Mouse (Mus musculus) gastrocnemius, postnatal 4 days (tissue): ENCODE data around the gene Hmg20b. TPM values are rescaled to one million over a fixed set of nuclear protein-coding genes. Genes with fewer than 3 reads are reported as not detected.

Source experiments
- DNase-seq, 2 experiments: peaks; one replicate each; pipeline ENCODE4 v3.0.0; 2021 to 2022; ENCODE audit warnings: low spot score in 2 of 2, mixed read lengths in 2 of 2
- total RNA-seq, 2 experiments: library from RNA; stranded (reverse); gene quantifications; 2 replicates each; pipeline ENCODE4 v1.2.3; 2021

The Hmg20b gene
- total RNA-seq, 2 experiments from 2014 or later: 46.2 to 58.6 TPM

DNA sequence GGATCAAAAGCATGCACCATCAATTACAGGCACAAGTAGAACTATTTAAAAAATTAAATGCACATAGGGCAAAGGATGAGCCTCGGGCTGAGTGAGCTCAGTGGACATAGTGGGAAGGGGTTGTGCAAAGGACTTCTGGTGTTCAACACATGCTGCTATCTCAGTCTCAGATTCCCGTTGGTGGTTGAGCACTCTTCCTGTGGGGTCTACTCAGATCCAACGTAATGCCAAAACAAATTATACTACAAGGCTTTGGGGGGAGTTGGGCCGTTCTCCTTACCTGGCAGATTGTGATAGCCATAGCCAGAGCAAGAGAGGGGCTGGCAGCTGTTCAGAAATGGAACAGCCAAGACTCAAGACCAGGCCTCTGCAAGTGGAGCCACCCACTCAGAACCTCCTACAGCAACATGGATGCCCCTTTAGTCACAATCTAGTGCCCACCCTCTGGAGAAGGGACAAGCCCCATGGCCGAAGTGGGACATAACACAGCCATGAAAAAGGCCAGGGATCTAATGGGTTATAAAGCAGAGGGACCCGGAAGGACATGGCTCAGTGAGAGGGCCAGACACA lies 29.6 kb upstream of the Hmg20b start:
- DNase-seq: no peak

DNA sequence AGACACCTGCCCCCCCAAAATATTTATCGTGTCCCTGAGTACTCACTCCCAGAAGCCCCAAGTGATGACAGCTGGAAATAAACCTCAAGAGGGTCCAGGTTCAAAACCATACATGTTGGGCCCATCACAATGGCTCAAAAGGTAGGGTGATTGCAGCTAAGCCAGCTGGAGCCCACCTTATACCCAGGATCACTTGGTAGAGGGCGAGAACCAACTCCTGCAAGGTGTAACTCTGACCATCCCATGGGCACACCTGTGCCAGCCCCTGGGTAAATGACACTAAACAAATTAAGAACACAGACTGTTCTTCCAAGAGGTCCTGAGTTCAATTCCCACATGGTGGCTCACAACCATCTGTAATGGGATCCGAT lies 28.9 kb upstream of the Hmg20b start:
- no peak for DNase-seq

DNA sequence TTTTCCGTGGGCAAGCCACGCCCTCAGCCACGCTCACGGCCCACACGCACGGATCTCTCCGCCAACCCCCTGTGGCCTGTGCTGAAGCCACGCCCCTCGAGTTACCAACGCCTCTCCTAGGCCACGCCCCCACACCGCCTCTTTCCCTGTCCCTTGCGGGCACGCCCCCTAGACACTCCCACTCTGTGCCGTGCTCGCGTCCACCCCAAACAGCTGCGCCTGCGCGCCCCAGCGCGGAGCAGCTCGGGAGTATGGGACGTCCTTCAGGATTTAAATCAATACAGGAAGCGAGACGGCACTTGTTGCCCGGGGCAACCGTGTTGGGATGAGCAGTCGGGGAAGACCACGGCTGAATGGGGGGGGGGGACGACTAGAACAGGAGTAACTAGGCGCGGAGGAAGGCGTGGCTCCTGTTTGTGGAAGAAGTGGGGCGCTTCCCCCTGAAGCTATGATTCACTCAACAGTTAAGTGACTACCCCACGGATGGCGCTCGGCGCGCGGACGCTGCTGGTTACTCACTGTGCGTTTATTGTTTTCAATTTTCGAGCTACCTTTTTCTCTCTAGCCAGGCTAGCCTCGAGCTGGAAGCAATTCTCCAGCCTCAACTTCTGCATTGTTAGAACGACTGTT lies 28.4 kb upstream of the Hmg20b start:
- DNase-seq: peak; percentile 100

DNA sequence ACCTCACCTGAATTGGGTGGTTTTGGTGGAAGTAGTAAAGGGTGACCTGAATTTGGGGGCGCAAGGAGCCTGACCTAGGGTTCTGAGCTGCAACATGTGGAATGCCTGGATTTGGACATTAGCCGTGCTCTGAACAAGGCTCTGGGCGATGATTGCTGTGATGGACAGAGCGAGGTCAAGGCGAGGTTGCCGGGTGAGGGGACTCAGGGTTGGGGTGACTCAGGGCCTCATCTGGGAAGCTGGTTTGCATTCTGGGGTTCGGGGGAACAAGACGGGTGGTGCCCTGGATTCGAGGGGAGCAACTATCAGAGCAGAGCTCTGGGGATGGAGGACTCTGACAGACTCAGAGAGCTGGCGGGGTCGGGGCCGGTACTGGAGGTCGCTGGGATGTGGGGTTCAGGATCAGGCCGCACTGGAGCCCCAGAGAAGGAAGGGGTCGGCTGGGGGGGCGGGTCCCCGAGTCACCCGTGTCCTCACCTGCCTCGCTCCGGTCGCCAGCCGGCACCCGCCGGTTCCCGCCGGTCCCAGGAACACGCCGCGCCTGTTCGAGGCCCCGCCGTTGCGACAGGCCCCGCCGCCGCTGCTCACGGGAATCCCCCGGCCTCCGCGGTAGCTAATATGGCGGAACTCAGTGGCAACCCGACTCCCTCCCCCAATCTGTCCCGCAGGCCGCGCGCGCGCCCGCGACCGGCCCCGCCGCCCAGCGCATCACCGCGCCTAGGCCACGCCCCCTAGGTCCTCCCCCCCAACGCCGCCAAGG lies 27.7 kb upstream of the Hmg20b start, which contains the start of gene Fzr1:
Gene Fzr1, minus strand, starts transcription at position 724 of the 760 bp plus-strand sequence.
- DNase-seq: no peak

DNA sequence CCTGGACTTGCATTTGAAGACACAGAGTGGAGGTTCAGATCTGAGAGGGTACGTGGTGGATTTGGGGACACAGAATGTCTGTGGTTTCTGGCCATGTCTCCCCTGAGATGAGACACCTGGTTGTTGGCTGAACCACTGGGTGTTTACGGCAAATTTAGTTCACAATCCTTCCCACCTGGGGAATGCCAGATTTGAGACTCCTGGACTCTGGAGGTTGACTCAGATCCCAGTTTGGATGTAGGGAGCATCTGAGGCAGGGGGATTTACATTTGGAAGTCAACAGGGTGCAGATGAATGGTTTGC lies 27.0 kb upstream of the Hmg20b start:
- no peak for DNase-seq

DNA sequence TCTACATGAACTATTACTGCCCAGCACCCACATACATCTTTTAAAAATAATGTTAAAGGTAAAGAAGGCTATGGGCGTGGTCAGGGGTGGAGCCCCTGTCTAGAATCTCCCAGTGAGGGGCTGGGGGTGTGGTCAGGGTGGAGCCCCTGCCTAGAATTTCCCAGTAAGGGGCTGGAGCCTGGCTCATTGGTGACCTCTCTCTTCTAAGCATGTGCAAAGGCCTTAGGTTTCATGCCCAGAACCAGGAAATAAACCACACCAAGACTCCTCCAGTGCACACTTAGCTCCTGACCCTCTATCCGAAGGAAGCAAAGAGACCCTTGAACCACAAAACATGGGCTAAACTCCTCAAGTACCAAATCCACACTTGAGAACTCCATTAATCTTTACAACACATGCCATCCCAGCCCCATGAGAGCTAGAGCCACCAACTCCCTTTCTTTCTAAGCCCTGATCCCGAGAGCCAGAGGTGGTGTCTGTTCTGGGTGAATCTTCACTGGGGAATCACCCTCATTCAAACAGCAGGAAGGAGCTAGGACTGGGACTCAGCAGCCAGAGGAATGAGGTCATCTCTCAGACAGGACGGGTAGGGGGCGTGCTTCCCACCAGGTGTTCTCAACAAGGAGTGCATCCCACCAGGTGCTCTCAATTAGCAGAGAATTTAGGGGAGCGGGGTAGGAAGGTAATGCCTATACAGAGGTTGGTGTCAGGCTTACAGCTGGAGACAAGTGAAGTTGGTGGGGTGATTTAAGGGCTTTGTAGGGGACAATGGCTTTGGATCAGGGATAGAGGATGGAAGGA lies 26.5 kb upstream of the Hmg20b start:
- no peak for DNase-seq

DNA sequence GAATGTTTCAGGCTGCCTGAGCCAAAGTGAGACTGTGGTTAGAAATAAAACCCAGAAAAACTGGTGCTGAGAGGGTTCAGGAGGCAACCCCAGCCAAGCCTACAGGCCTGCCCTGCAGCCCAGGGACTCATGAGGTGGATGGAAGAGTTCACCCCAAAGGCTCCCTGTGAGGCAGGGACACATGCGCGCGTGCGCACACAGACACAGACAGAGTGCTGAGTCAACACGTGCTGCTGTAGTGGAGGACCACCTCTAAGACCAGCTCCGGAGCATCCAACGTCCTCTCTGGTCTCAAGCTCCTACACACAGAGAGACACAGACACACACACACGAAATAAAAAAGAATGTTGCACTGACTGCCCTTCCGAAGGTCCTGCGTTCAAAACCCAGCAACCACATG lies 25.0 kb upstream of the Hmg20b start:
- DNase-seq: no peak

DNA sequence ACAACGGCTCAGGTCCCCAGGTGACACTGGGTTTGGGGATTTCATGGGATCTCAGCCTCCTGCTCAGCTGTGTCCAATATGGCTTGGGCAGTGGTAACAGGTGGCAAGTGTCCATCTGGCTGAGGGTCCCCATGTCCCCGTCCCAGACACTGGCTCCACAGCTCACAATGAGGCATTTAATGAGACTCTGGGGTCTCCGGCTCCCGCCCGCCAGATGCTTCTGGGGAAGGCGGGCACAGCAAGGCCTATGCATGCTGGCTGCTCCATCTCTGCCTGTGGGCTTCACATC lies 16.9 kb upstream of the Hmg20b start:
- no peak for DNase-seq

DNA sequence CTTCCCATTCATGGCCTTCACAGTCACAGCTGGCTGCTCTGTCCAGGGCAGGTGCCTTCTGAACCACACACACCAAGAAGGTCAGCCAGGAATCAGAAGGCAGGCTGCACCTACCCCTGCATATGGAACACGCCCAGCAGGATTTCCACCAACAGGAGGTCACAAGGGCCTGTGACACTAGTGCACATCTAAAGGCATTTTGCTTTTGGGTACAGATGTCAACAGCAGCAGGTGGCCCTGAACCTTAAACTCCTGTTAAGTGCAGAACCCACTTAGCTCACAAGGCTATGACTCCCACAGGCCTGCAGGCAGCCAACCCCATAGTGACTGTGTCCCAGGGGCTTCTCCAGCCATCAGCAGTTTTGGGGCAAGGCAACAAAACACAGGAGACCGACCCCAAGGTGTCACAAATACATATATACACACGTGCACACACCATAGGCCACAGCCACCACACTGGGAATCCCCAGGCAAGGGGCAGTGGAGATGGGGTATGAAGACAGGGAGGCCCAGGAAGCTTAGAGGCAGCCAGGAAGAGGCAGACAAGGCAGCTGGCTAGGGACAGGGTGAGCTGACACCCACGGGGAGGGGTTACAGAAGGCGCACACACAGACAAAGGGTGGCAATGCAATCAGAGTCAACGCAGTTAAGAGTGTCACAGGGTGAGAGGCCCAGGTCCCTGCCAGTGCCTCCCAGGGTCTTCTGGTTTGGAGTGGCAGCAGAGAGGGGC lies 16.4 kb upstream of the Hmg20b start:
- DNase-seq: no peak

DNA sequence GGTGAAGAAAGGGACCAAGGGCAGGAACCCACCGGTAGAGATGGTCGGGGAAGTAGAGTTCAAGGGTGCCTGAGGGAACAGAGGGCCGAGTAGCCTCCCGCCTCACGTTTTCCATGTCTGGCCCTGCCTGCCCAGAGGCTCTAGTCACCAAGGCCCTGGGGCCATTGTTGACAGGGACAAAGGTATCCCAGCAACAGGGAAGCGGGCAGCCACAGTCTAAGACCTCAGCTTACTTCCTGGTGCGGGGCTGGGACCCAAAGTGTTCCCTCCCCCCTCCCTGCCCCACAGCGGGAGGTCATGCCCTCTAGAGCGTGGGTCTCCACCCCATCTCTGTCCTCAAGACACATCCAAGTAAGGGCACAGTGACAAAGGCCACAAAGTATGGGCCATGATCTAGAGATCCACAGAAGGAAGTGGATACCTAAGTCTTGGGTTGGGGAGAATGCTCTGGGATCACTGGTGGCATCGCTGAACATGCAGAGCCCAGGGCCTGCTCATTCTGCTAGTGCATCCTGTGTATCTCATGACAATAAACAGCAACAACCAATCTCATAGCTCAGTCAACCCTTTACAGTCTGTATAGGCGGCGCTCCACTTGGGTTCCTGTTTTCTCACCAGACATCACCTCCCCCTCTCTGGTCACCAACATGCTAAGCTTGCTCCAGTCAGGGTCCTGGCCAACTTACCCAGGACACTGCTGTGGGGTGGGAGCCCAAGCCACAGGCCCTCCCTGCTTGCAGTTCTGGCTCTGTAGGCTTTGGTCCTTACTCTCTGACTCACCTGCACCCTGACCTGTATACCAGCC lies 15.6 kb upstream of the Hmg20b start, which contains the start of gene 4930404N11Rik:
Gene 4930404N11Rik, minus strand, starts transcription at position 145 of the 805 bp plus-strand sequence.
- DNase-seq: no peak

DNA sequence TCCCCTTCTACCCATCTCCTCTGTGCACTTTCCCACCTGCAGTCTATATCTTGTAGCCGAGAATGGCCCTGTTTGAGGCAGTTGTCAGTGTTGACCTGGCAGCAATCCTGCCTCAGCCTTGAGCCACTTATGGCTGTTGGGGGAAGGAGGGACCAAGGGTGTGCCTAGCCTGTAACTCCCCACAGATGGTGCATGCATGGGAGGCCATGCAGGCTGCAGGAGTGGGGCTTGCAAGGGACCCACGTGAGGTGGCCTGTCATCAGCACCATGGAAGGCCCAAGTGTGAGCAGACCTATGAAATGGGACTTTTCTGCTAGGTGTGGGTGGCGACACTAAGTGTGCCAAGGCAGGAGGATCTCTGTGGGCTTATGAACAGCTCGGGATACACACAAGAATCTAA lies 14.8 kb upstream of the Hmg20b start:
- DNase-seq: no peak

DNA sequence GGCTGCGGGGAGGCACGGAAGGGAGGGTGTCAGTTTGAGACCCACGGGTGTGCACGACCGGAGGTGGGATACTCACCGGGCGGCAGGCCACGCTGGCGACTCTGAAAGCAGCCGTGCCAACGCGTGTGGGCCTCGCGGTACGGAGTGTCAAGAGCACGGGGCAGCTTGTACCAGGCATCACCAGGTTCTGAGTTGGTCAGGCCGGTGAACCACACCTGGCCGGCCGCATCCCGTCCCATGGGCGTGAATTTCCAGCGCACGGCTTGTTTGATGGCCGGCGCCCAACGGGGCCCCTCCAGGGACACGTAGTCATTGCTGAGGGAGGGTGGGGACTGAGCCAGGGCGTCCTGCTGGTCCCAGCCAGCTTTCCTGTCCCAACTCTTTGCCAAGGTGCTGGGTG lies 14.4 kb upstream of the Hmg20b start:
- DNase-seq: no peak

DNA sequence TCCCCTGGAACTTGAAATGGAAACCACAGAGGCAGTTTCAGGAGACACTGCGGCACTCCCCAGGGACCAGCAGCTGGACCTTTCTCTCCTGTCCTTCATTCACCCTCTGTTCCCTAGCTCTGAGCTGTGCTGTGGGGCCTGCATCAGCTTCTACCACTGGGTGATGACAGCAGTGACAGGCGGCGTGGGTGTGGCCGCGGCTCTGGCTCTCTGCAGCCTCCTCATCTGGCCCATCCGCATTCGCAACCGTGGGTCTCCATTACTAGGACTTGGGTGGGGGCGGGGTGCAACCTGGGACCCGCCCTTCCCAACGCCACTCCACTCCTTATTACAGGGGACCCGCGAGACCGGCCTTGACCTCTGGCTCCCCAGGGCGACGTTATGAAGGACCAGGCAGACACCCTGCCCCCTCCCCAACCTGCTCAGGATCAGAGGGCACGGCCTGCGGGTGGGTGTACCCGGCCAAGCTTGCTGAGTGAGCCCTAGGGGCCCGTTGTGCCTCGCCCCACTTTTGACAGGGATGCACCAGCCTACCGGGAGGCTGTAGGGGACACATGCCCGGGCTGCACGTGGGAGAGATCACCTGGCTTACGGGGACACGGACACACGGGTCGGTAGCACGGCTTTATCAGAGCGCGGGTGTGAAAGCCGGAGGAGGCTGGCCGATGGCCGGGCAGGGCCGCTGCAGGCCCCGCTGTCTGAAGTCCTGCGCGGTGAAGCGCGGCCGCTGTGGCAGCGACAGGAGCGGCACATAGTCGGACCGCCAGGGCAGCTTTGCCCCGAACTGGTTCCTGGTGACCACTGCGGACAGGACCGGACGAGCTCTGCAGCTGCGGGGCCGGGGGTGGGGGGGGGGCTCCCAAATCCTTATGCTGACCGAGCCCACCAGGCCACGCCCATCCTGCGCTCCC lies 13.4 kb upstream of the Hmg20b start:
- no peak for DNase-seq

DNA sequence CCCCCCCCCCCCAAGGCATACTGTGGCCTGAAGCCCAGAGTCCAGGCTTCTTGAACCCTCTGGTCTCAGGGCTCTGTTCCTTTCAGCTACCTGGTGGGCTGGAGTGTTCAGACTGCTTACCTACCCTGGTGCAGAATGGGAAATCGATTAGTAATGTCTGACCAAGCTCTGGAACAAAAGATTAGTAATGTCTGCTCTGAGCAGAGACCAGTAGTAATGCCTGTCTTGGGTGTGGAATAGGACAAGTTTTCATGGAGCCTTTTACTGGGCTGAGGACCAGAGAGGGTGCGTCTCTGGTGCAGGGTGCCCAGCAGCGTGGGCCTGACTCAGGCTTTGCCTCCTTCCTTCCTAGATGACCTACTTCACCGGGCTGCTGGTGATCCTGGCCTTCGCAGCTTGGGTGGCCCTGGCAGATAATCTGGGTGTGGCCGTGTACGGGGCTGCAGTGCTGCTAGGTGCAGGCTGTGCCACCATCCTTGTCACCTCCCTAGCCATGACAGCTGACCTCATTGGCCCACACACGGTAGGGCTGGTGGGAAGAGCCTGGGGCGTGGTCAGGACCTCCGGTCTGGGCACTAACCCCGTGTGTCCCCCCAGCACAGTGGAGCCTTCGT lies 12.2 kb upstream of the Hmg20b start:
- DNase-seq: no peak

DNA sequence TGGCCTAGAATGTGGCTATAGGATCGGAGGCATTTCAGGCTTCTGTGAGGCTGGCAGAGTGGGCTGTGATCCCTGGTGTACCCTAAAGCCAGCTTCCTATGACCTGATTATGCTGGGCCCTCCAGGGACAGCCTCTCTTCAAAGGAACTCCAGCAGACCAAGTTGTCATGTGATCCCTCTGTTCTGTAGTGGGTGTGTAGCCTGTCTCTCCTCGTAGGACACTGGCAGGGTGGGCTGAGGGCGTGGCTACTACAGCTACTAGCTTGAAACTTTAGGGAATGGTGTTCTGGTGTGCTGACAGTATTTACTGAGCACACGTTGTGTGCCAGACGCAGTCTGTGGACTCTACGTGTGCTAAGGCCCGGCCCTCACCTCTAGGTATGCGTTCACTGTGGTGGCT lies 10.4 kb upstream of the Hmg20b start:
- DNase-seq: no peak

DNA sequence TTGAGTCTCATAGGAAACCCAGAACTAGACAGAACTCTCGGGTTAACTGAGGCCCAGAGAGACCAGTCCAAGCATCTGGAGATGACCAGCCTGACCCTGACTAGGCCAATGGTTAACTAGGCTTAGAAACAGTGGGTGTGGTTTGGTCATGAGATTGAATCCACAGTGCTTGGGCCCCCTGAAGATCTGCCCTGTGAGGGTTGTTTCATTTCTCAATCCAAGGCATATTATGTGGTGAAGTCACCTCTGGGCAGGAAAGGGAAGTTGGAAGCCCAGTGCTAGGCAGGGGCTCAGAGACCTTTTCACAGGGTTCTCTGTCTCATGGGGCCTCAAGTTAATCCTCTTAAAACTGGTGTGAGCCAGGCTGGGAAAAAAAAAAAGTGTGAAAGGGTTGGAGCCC lies 8.6 kb upstream of the Hmg20b start:
- no peak for DNase-seq

DNA sequence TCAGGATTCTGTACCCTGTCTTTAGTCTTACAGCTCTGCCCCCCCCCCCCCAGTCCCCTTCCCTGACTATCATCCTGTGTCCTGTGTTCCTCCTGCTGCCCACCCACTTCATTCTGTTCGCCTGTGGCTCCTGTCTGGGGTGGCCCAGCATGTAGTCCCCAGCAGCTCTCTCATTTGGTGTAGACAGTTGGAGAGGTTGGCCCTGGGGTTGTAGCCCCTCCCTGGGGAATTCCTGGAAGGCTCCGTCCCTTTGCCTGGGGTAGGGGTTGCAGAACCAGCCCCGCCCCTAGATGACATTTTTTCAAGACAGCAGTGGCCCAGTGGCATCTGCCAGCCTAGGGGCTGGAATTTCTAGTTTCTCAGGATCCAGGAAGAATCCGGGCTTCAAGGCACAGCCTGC lies 7.9 kb upstream of the Hmg20b start:
- DNase-seq: no peak

DNA sequence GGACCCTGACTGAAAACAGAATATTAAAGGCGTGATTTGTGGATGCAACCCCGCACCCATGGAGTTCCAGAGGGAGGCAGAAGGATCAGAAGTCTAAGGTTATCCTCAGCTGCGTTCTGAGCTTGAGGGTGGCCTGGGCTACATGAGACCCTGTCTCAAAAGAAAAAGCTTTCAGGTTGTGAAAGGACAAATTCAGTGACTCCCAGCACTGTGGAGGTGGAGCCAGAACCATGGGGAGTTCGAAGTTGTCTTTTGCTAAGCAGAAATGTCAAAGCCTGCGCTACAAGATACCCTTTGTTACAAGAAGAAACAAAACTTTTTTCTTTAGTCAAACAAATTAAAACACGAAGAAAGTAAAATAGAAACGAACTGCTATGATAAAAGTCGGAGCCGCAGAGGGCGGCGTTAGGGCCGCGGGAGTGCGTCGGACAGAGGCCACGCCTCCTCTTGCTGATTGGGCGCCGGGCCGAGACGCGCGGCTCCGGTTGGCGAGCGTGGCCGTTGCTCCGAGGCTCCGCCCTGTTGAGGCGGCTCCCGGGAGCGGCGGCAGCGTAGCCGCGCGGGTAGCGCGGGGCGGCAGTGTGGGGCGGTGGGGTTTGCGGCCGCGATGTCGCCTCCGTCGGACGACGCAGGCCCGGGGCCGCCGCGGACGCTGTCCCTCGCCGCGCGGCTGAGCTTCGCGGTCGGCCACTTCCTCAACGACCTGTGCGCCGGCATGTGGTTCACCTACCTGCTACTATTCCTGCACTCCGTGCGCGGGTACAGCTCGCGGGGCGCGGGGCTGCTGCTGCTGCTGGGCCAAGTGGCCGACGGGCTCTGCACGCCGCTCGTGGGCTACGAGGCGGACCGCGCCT lies 6.9 kb upstream of the Hmg20b start, which contains the start of gene Mfsd12:
Gene Mfsd12, plus strand, starts transcription at position 501 of the 854 bp plus-strand sequence.
- DNase-seq: peak; percentile 90 to 94
